Mouse (Mus musculus) olfactory bulb, adult 2 months (tissue): ENCODE measurements around the gene Stac.

Experiments
- CTCF ChIP-seq: fragments of 200-500 bp; IDR thresholded peaks from 2 replicates; pipeline ENCODE4 v1.5.1; 2012; ENCODE audit warnings: low read depth, mild to moderate bottlenecking, low read length, moderate library complexity; ENCODE audit not compliant: insufficient read depth
- POLR2A ChIP-seq: fragments of 200-500 bp; IDR thresholded peaks from 2 replicates; pipeline ENCODE4 v1.6.1; 2012; ENCODE audit warnings: mild to moderate bottlenecking, low read depth, low read length, moderate library complexity; ENCODE audit not compliant: insufficient read depth

- TF ChIP-seq CTCF (no peak), POLR2A (no peak)
These were observed 52.5 kb downstream of the Stac start for GRCm38 (mm10) chr9:111637641-111638040.
